Mouse (Mus musculus) liver, postnatal 0 days (tissue): Measurements from ENCODE around the gene Tpbpa.

Experiments used
- CTCF ChIP-seq: sonication (generic); IDR thresholded peaks from 2 replicates; pipeline ENCODE4 v1.5.1; 2016; ENCODE audit warnings: antibody characterized with exemption, low read depth
- EP300 ChIP-seq: IDR thresholded peaks from 2 replicates; pipeline ENCODE4 v1.6.1; 2016; ENCODE audit warnings: antibody characterized with exemption, low read depth, mild to moderate bottlenecking

GRCm38 (mm10) chr13:60936500-60936901 lies 5.3 kb downstream of the Tpbpa start, which contains the start of the genes Gm49391 and Ctla2a:
- TF ChIP-seq EP300 (peak; percentile 85), CTCF (no peak)
